Mouse (Mus musculus): Measurements from ENCODE around the gene Dgkd. TPM values are rescaled to one million over a fixed set of nuclear protein-coding genes. Genes with fewer than 3 reads are reported as not detected.
"Not testable (repeated sequence)": the region's sequence is repeated elsewhere in the genome, so short reads cannot be mapped to it uniquely, and the experiment has no call there.

The Dgkd gene
- polyA plus RNA-seq, 1 experiment from 2014 or later, result 20.2 TPM

DNA sequence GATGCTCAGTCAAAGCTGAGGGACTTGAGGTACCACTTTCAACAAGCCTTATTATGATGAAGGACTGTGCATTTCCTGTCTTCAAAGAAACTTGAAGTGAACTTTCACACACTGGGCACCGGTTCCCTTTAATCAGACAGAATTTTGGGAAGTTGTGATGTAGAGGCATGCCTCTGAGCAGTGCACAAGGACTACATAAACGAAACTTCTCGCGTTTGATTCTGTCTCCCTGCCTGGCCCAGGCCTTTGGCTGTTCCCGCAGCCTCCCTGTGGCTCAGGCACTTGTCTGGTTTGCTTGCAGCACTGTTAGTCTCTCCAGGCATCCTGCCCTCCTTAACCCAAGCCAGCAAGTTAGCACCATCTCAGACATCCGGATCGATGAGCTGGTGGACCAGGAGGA is 39.4 kb upstream of the Dgkd start:
- WGBS, result 66% methylated on average over 7 of the region's 7 CpGs
- no peaks in the 10 kb centered on the region for H3K9me3 ChIP-seq (ENCODE audit: control insufficient read depth)

DNA sequence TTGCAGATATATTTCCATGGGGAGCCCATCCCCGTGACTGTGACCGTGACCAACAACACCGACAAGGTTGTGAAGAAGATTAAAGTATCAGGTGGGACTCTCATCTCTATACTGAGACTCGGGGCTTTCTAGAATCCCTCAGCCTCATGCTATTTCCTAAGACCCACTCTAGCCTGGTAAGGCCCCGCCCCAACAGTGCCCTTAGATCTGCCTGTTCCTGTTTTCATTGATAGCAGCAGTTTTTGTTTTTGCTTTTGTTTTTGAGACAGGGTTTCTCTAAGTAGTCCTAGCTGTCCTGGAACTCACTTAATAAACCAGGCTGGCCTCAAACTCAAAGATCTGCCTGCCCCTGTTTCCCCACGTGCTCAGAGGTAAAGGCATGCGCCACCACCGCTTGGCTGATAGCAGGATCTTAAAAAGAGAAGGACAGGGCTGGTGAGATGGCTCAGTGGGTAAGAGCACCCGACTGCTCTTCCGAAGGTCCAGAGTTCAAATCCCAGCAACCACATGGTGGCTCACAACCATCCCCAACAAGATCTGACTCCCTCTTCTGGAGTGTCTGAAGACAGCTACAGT is 28.6 kb upstream of the Dgkd start:
- H3K36me3 ChIP-seq (ENCODE audit: control insufficient read depth, insufficient read depth), result no peaks in the 10 kb centered on the region
- no peak overlapping the region for H3K9ac ChIP-seq (ENCODE audit: low read depth, low read length)
- H3K27ac ChIP-seq (ENCODE audit: low read depth, low read length), result no peak overlapping the region
- no peaks in the 10 kb centered on the region for H3K4me1 ChIP-seq (replicated peaks; ENCODE audit: control insufficient read depth, insufficient read depth, low read length)
- H3K4me2 ChIP-seq (replicated peaks; ENCODE audit: low read depth), result no peak overlapping the region
- no peaks in the 10 kb centered on the region for H3K27me3 ChIP-seq (replicated peaks; ENCODE audit: control insufficient read depth, insufficient read depth, low read length)
- 90% methylated on average over 10 of the region's 10 CpGs for WGBS
- H3K9me3 ChIP-seq (ENCODE audit: control insufficient read depth), result no peaks in the 10 kb centered on the region
- no peak for ATAC-seq
- H3K4me3 ChIP-seq (ENCODE audit: low read depth, low read length), result no peak overlapping the region
- TF ChIP-seq CTCF (IDR thresholded peaks at IDR 0.05; ENCODE audit: low read depth), result no peak

More for the DNA sequence above, 39.4 kb upstream of the Dgkd start:
- no peak for ATAC-seq
- H3K27ac ChIP-seq (ENCODE audit: low read depth, low read length), result no peak overlapping the region
- H3K36me3 ChIP-seq (ENCODE audit: control insufficient read depth, insufficient read depth), result no peaks in the 10 kb centered on the region
- H3K4me3 ChIP-seq (ENCODE audit: low read depth, low read length), result no peak overlapping the region
- TF ChIP-seq CTCF (IDR thresholded peaks at IDR 0.05; ENCODE audit: low read depth), result no peak
- no peaks in the 10 kb centered on the region for H3K4me1 ChIP-seq (replicated peaks; ENCODE audit: control insufficient read depth, insufficient read depth, low read length)
- H3K9ac ChIP-seq (ENCODE audit: low read depth, low read length), result no peak overlapping the region
- H3K27me3 ChIP-seq (replicated peaks; ENCODE audit: control insufficient read depth, insufficient read depth, low read length), result no peaks in the 10 kb centered on the region
- H3K4me2 ChIP-seq (replicated peaks; ENCODE audit: low read depth), result no peak overlapping the region

DNA sequence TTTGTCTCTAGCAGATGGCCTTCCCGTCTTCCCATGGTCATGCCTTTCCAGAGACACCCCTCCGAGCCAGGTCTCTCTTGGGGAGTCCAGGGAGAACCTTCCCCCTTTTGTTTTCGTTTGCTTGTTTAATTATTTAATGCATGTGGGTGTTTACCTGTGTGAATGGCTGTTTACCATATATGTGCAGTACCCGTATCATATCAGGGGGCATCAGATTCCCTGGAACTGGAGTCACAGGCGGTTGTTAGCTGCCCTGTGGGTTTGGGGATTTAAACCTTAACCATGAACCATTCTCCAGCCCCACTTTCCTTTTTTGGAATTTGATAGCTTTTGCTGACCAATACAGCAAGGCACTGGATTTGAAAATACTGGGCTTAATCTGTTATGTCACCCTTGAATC is 27.8 kb upstream of the Dgkd start:
- no peaks in the 10 kb centered on the region for H3K9me3 ChIP-seq (ENCODE audit: control insufficient read depth)
- H3K4me2 ChIP-seq (replicated peaks; ENCODE audit: low read depth), result no peak overlapping the region
- H3K36me3 ChIP-seq (ENCODE audit: control insufficient read depth, insufficient read depth), result no peaks in the 10 kb centered on the region

DNA sequence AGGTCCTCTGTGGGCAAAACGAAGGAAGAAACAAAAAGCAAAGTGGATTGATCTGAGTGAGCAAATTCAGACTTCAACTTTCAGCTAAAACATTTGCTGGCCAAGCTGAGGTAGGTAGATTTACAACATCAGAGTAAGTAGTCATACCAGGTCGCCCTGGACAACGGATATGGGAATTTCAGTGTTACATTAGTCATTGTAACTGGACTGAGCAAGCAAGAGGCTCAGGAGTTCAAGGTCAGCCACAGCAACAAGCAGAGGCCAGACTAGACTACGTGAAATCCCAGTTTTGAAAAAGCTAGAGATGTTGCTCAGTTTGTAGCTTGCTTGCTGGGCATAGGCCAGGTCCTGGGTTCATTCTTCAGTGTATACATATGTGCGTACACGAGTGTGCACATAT is 27.1 kb upstream of the Dgkd start:
- Histone ChIP-seq H3K4me2 (replicated peaks; ENCODE audit: low read depth) (no peak overlapping the region), H3K36me3 (ENCODE audit: control insufficient read depth, insufficient read depth) (no peaks in the 10 kb centered on the region), H3K9ac (ENCODE audit: low read depth, low read length) (no peak overlapping the region), H3K9me3 (ENCODE audit: control insufficient read depth) (no peaks in the 10 kb centered on the region), H3K27ac (ENCODE audit: low read depth, low read length) (no peak overlapping the region), H3K4me1 (replicated peaks; ENCODE audit: control insufficient read depth, insufficient read depth, low read length) (no peaks in the 10 kb centered on the region), H3K4me3 (ENCODE audit: low read depth, low read length) (no peak overlapping the region), H3K27me3 (replicated peaks; ENCODE audit: control insufficient read depth, insufficient read depth, low read length) (no peaks in the 10 kb centered on the region)
- WGBS, result 82% methylated on average over 6 of the region's 6 CpGs
- TF ChIP-seq CTCF (IDR thresholded peaks at IDR 0.05; ENCODE audit: low read depth), result no peak
- ATAC-seq, result no peak

More for the DNA sequence above, 27.8 kb upstream of the Dgkd start:
- TF ChIP-seq CTCF (IDR thresholded peaks at IDR 0.05; ENCODE audit: low read depth), result no peak
- Histone ChIP-seq H3K27ac (ENCODE audit: low read depth, low read length) (no peak overlapping the region), H3K4me3 (ENCODE audit: low read depth, low read length) (no peak overlapping the region), H3K27me3 (replicated peaks; ENCODE audit: control insufficient read depth, insufficient read depth, low read length) (no peaks in the 10 kb centered on the region), H3K4me1 (replicated peaks; ENCODE audit: control insufficient read depth, insufficient read depth, low read length) (no peaks in the 10 kb centered on the region), H3K9ac (ENCODE audit: low read depth, low read length) (no peak overlapping the region)
- 88% methylated on average over 5 of the region's 5 CpGs for WGBS
- no peak for ATAC-seq

DNA sequence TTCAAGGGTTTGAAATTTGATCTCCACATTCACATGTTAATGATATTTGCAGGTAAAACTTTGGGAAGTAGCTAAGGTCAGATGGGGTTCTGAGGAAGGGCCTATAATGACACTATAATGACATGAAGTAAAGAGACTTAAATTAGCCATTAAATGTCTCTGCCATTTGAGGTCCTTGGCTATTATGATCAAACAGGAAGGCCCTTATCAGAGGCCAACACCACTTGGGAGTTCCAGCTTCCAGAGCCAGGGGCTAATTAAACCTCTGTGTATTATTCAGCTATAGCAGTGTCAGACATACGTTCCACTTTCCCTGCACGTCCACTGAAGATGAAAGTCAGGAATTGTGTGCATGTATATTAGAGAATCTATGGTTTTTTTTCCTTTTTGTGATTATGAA is 26.6 kb upstream of the Dgkd start:
- no peaks in the 10 kb centered on the region for H3K4me1 ChIP-seq (replicated peaks; ENCODE audit: control insufficient read depth, insufficient read depth, low read length)
- no peaks in the 10 kb centered on the region for H3K27me3 ChIP-seq (replicated peaks; ENCODE audit: control insufficient read depth, insufficient read depth, low read length)
- H3K9ac ChIP-seq (ENCODE audit: low read depth, low read length), result no peak overlapping the region
- H3K36me3 ChIP-seq (ENCODE audit: control insufficient read depth, insufficient read depth), result no peaks in the 10 kb centered on the region
- 86% methylated on average over 2 of the region's 2 CpGs for WGBS
- no peak for TF ChIP-seq CTCF (IDR thresholded peaks at IDR 0.05; ENCODE audit: low read depth)
- ATAC-seq, result no peak
- H3K27ac ChIP-seq (ENCODE audit: low read depth, low read length), result no peak overlapping the region
- H3K4me3 ChIP-seq (ENCODE audit: low read depth, low read length), result no peak overlapping the region
- H3K4me2 ChIP-seq (replicated peaks; ENCODE audit: low read depth), result no peak overlapping the region
- H3K9me3 ChIP-seq (ENCODE audit: control insufficient read depth), result no peaks in the 10 kb centered on the region

DNA sequence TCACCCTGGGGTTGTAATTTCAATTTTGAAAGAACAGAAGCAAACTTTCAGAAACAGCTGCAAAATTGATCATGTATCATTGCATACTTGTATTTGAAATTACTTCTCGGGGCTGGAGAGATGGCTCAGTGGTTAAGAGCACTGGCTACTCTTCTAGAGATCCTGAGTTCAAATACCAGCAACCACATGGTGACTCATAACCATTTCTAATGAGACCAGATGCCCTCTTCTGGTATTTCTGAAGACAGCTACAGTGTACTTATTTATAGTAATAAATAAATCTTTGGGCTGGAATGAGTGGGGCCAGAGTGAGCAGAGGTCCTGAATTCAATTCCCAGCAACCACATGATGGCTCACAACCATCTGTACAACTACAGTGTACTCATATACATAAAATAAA is 25.6 kb upstream of the Dgkd start:
- ATAC-seq; H3K27ac ChIP-seq (ENCODE audit: low read depth, low read length); H3K9me3 ChIP-seq (ENCODE audit: control insufficient read depth); H3K36me3 ChIP-seq (ENCODE audit: control insufficient read depth, insufficient read depth); H3K4me3 ChIP-seq (ENCODE audit: low read depth, low read length); H3K4me1 ChIP-seq (replicated peaks; ENCODE audit: control insufficient read depth, insufficient read depth, low read length); H3K4me2 ChIP-seq (replicated peaks; ENCODE audit: low read depth); H3K9ac ChIP-seq (ENCODE audit: low read depth, low read length); H3K27me3 ChIP-seq (replicated peaks; ENCODE audit: control insufficient read depth, insufficient read depth, low read length): not testable (repeated sequence)
- WGBS, result 89% methylated on average over 1 of the region's 1 CpGs

DNA sequence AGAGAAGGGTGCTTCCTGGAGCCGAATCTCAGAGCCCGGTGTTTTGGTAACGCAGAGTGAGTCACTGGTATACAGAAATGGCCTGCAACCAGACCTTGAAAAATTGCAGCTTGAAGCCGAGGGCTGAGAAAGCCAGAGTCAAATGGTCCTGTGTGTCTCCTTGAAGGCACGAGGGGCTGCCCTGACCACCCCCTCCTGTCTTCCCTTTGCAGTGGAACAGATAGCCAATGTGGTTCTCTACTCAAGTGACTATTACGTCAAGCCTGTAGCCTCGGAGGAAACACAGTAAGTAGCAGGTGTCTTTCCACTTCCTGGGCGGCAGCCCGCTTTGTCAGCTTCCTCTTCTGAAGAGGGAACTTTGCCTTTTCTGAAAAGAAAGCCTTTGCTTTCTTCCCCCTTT is 24.9 kb upstream of the Dgkd start:
- no peak overlapping the region for H3K9ac ChIP-seq (ENCODE audit: low read depth, low read length)
- TF ChIP-seq CTCF (IDR thresholded peaks at IDR 0.05; ENCODE audit: low read depth), result no peak
- H3K9me3 ChIP-seq (ENCODE audit: control insufficient read depth), result no peaks in the 10 kb centered on the region
- H3K4me3 ChIP-seq (ENCODE audit: low read depth, low read length), result no peak overlapping the region
- no peak for ATAC-seq
- H3K36me3 ChIP-seq (ENCODE audit: control insufficient read depth, insufficient read depth), result no peaks in the 10 kb centered on the region
- WGBS, result 51% methylated on average over 9 of the region's 9 CpGs
- no peaks in the 10 kb centered on the region for H3K4me1 ChIP-seq (replicated peaks; ENCODE audit: control insufficient read depth, insufficient read depth, low read length)
- no peak overlapping the region for H3K27ac ChIP-seq (ENCODE audit: low read depth, low read length)
- no peak overlapping the region for H3K4me2 ChIP-seq (replicated peaks; ENCODE audit: low read depth)
- H3K27me3 ChIP-seq (replicated peaks; ENCODE audit: control insufficient read depth, insufficient read depth, low read length), result no peaks in the 10 kb centered on the region

All from intestine, postnatal 0 days (tissue).